Mouse (Mus musculus): Measurements from ENCODE around the gene Fbxl7. TPM values are rescaled to one million over a fixed set of nuclear protein-coding genes. Genes with fewer than 3 reads are reported as not detected.

Fbxl7 gene
- polyA plus RNA-seq, 1 experiment: not detected

GRCm38 (mm10) chr15:26834415-26834814 is 61.0 kb downstream of the Fbxl7 start:
- no peak for TF ChIP-seq CTCF (IDR thresholded peaks at IDR 0.05; ENCODE audit: low read depth, low read length)
- no peak for TF ChIP-seq POLR2A (IDR thresholded peaks at IDR 0.05; ENCODE audit: borderline replicate concordance, low read depth, low read length)
- H3K4me3 ChIP-seq (ENCODE audit: insufficient read depth, low read length): no peak overlapping the region
- no peak overlapping the region for H3K27ac ChIP-seq (ENCODE audit: insufficient read depth, low read depth, low read length)
- H3K4me1 ChIP-seq (ENCODE audit: control insufficient read depth, insufficient read depth, low read length): no peaks in the 10 kb centered on the region

- no peak for TF ChIP-seq POLR2A (IDR thresholded peaks at IDR 0.05; ENCODE audit: borderline replicate concordance, low read depth, low read length)
- no peak for TF ChIP-seq CTCF (IDR thresholded peaks at IDR 0.05; ENCODE audit: low read depth, low read length)
- H3K27ac ChIP-seq (ENCODE audit: insufficient read depth, low read depth, low read length): no peak overlapping the region
- H3K4me3 ChIP-seq (ENCODE audit: insufficient read depth, low read length): no peak overlapping the region
- H3K4me1 ChIP-seq (ENCODE audit: control insufficient read depth, insufficient read depth, low read length): no peaks in the 10 kb centered on the region
Measured at GRCm38 (mm10) chr15:26831141-26831540, 64.2 kb downstream of the Fbxl7 start.

- Histone ChIP-seq H3K27ac (ENCODE audit: insufficient read depth, low read depth, low read length) (no peak overlapping the region), H3K4me1 (ENCODE audit: control insufficient read depth, insufficient read depth, low read length) (no peaks in the 10 kb centered on the region), H3K4me3 (ENCODE audit: insufficient read depth, low read length) (no peak overlapping the region)
- TF ChIP-seq POLR2A (IDR thresholded peaks at IDR 0.05; ENCODE audit: borderline replicate concordance, low read depth, low read length) (no peak), CTCF (IDR thresholded peaks at IDR 0.05; ENCODE audit: low read depth, low read length) (no peak)
Measured at GRCm38 (mm10) chr15:26816931-26817330, 78.4 kb downstream of the Fbxl7 start.

- Histone ChIP-seq H3K4me3 (ENCODE audit: insufficient read depth, low read length) (no peak overlapping the region), H3K4me1 (ENCODE audit: control insufficient read depth, insufficient read depth, low read length) (no peaks in the 10 kb centered on the region), H3K27ac (ENCODE audit: insufficient read depth, low read depth, low read length) (no peak overlapping the region)
- TF ChIP-seq CTCF (IDR thresholded peaks at IDR 0.05; ENCODE audit: low read depth, low read length) (no peak), POLR2A (IDR thresholded peaks at IDR 0.05; ENCODE audit: borderline replicate concordance, low read depth, low read length) (no peak)
Measured at GRCm38 (mm10) chr15:26812856-26813255, 82.5 kb downstream of the Fbxl7 start.

GRCm38 (mm10) chr15:26809569-26809968 is 85.8 kb downstream of the Fbxl7 start:
- TF ChIP-seq CTCF (IDR thresholded peaks at IDR 0.05; ENCODE audit: low read depth, low read length) (no peak), POLR2A (IDR thresholded peaks at IDR 0.05; ENCODE audit: borderline replicate concordance, low read depth, low read length) (no peak)
- H3K4me3 ChIP-seq (ENCODE audit: insufficient read depth, low read length): no peak overlapping the region
- no peaks in the 10 kb centered on the region for H3K4me1 ChIP-seq (ENCODE audit: control insufficient read depth, insufficient read depth, low read length)
- no peak overlapping the region for H3K27ac ChIP-seq (ENCODE audit: insufficient read depth, low read depth, low read length)

GRCm38 (mm10) chr15:26804046-26804445 is 91.3 kb downstream of the Fbxl7 start:
- no peak overlapping the region for H3K27ac ChIP-seq (ENCODE audit: insufficient read depth, low read depth, low read length)

GRCm38 (mm10) chr15:26799457-26800021 is 95.8 kb downstream of the Fbxl7 start:
- H3K4me3 ChIP-seq (ENCODE audit: insufficient read depth, low read length): no peak overlapping the region
- no peak overlapping the region for H3K27ac ChIP-seq (ENCODE audit: insufficient read depth, low read depth, low read length)
- no peaks in the 10 kb centered on the region for H3K4me1 ChIP-seq (ENCODE audit: control insufficient read depth, insufficient read depth, low read length)
- TF ChIP-seq POLR2A (IDR thresholded peaks at IDR 0.05; ENCODE audit: borderline replicate concordance, low read depth, low read length): no peak
- TF ChIP-seq CTCF (IDR thresholded peaks at IDR 0.05; ENCODE audit: low read depth, low read length): no peak

More at GRCm38 (mm10) chr15:26804046-26804445, 91.3 kb downstream of the Fbxl7 start:
- Histone ChIP-seq H3K4me1 (ENCODE audit: control insufficient read depth, insufficient read depth, low read length) (no peaks in the 10 kb centered on the region), H3K4me3 (ENCODE audit: insufficient read depth, low read length) (no peak overlapping the region)
- no peak for TF ChIP-seq POLR2A (IDR thresholded peaks at IDR 0.05; ENCODE audit: borderline replicate concordance, low read depth, low read length)
- TF ChIP-seq CTCF (IDR thresholded peaks at IDR 0.05; ENCODE audit: low read depth, low read length): no peak

- Histone ChIP-seq H3K4me1 (ENCODE audit: control insufficient read depth, insufficient read depth, low read length) (no peaks in the 10 kb centered on the region), H3K4me3 (ENCODE audit: insufficient read depth, low read length) (no peak overlapping the region), H3K27ac (ENCODE audit: insufficient read depth, low read depth, low read length) (no peak overlapping the region)
- TF ChIP-seq CTCF (IDR thresholded peaks at IDR 0.05; ENCODE audit: low read depth, low read length): no peak
- no peak for TF ChIP-seq POLR2A (IDR thresholded peaks at IDR 0.05; ENCODE audit: borderline replicate concordance, low read depth, low read length)
Measured at GRCm38 (mm10) chr15:26795937-26796336, 99.4 kb downstream of the Fbxl7 start.

- no peaks in the 10 kb centered on the region for H3K4me1 ChIP-seq (ENCODE audit: control insufficient read depth, insufficient read depth, low read length)
- no peak overlapping the region for H3K27ac ChIP-seq (ENCODE audit: insufficient read depth, low read depth, low read length)
- H3K4me3 ChIP-seq (ENCODE audit: insufficient read depth, low read length): no peak overlapping the region
- TF ChIP-seq POLR2A (IDR thresholded peaks at IDR 0.05; ENCODE audit: borderline replicate concordance, low read depth, low read length) (no peak), CTCF (IDR thresholded peaks at IDR 0.05; ENCODE audit: low read depth, low read length) (no peak)
Measured at GRCm38 (mm10) chr15:26795518-26795917, 99.9 kb downstream of the Fbxl7 start.

- TF ChIP-seq CTCF (IDR thresholded peaks at IDR 0.05; ENCODE audit: low read depth, low read length): no peak
- no peak for TF ChIP-seq POLR2A (IDR thresholded peaks at IDR 0.05; ENCODE audit: borderline replicate concordance, low read depth, low read length)
- Histone ChIP-seq H3K27ac (ENCODE audit: insufficient read depth, low read depth, low read length) (no peak overlapping the region), H3K4me3 (ENCODE audit: insufficient read depth, low read length) (no peak overlapping the region), H3K4me1 (ENCODE audit: control insufficient read depth, insufficient read depth, low read length) (no peaks in the 10 kb centered on the region)
Measured at GRCm38 (mm10) chr15:26787148-26787547, 108.2 kb downstream of the Fbxl7 start.

Data from bone marrow macrophage, adult 2 months (primary cell).